Mouse (Mus musculus) neural tube, embryonic 14.5 days (tissue): ENCODE results near the gene Mrnip. TPM values are rescaled to one million over a fixed set of nuclear protein-coding genes. Genes with fewer than 3 reads are reported as not detected.

Experiments used
- ATAC-seq: fragments of 200-750 bp; cut with Nextera tagmentation; 2 replicates; pipeline ENCODE4 v1.8.0; 2017; ENCODE audit warnings: low read depth, mild to moderate bottlenecking, moderate TSS enrichment, moderate library complexity
- H3K27ac ChIP-seq: fragments of 300-500 bp; sonication (generic); 2 replicates; pipeline ENCODE4 v1.5.1; 2014; ENCODE audit warnings: low read depth, mild to moderate bottlenecking, control low read depth, low read length, moderate library complexity, mixed read lengths
- H3K27me3 ChIP-seq: fragments of 300-500 bp; sonication (generic); 2 replicates; pipeline ENCODE4 v1.6.1; 2014; ENCODE audit warnings: low read length; ENCODE audit not compliant: control insufficient read depth, insufficient read depth
- H3K36me3 ChIP-seq: fragments of 300-500 bp; sonication (generic); 2 replicates; pipeline ENCODE4 v1.6.1; 2014; ENCODE audit warnings: low read length, mixed read lengths; ENCODE audit not compliant: control insufficient read depth, insufficient read depth
- H3K4me1 ChIP-seq: fragments of 300-500 bp; sonication (generic); 2 replicates; pipeline ENCODE4 v1.6.1; 2014; ENCODE audit warnings: low read length; ENCODE audit not compliant: control insufficient read depth, insufficient read depth
- H3K4me2 ChIP-seq: fragments of 300-500 bp; sonication (generic); 2 replicates; pipeline ENCODE4 v1.6.1; 2014; ENCODE audit warnings: mild to moderate bottlenecking, low read depth, low read length, control low read depth
- H3K4me3 ChIP-seq: fragments of 300-500 bp; sonication (generic); 2 replicates; pipeline ENCODE4 v1.5.1; 2014; ENCODE audit warnings: low read depth, low read length, control low read depth, mixed read lengths
- H3K9ac ChIP-seq: fragments of 300-500 bp; sonication (generic); replicated peaks from 2 replicates; pipeline ENCODE4 v1.6.1; 2014; ENCODE audit warnings: low read depth, mild to moderate bottlenecking, control low read depth, low read length, mixed read lengths
- H3K9me3 ChIP-seq: fragments of 300-500 bp; sonication (generic); 2 replicates; pipeline ENCODE4 v1.6.1; 2016; ENCODE audit warnings: low read length; ENCODE audit not compliant: control insufficient read depth
- whole genome bisulfite sequencing: fragments of 180-500 bp; shearing (Covaris S2); extraction: QIAGEN DNeasy Blood & Tissue Kit; methylation state at CpG from one replicate; pipeline ENCODE4 v1.1.7; 2014; 5-methylcytosine and 5-hydroxymethylcytosine counted together
- polyA plus RNA-seq: library from polyadenylated mRNA; unstranded; fragments of >200 nt; fragmentation: Nextera tagmentation; extraction: Ambion mirVana; gene quantifications from 2 replicates; pipeline ENCODE4 v1.2.1, GENCODE M21; 2014

The Mrnip gene
- polyA plus RNA-seq, 1 experiment from 2014 or later: 48.3 TPM

DNA sequence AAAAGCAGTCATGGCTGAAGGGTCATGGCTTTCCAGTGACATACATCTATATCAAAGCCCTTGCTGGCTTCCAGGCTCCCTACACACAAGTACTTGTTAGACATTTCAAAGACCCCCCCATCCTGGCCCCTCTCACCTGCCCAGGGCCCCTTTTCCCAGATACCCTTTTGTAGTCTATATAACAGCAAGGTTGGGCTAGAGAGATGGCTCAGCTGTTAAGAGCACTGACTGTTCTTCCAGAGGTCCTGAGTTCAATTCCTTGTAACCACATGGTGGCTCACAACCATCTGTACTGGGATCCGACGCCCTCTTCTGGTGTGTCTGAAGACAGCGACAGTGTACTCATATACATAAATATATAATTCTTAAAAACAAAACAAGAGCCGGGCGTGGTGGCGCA is 40.4 kb downstream of the Mrnip start:
- Histone ChIP-seq H3K9me3 (no peaks in the 10 kb centered on the region), H3K27ac (no peak overlapping the region), H3K36me3 (no peaks in the 10 kb centered on the region), H3K4me2 (no peak overlapping the region), H3K27me3 (no peaks in the 10 kb centered on the region), H3K4me3 (no peak overlapping the region), H3K4me1 (no peaks in the 10 kb centered on the region), H3K9ac (no peak overlapping the region)
- ATAC-seq: no peak
- WGBS: 97% methylated on average over 6 of the region's 6 CpGs

DNA sequence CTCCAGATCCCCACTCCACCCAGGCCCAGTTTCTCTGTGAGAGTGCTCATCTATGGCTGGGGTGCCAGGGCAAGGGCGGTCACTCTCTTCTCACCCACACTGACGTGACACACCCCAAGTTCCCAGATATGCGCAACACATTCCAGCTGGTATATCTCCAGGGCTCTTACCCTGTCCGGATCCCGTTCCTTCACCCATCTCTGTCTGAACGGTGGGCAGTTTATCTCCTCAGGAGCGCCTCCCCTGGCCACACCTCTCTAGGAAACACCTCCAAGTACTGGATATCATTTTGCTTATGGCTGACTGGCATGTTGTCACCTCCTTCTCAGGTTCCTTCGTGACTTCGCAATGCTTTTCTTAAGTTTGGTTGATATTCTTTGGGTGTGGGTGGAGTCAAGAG is 41.4 kb downstream of the Mrnip start:
- no peak for ATAC-seq
- H3K27me3 ChIP-seq: no peaks in the 10 kb centered on the region
- H3K27ac ChIP-seq: peak overlapping the region; percentile 16; the same call in 1 of the 2 replicates
- H3K4me2 ChIP-seq: 0 out of 2 replicates have a peak overlapping the region, but pooled peaks have one; percentile 1
- WGBS: 20% methylated on average over 9 of the region's 9 CpGs
- 0 out of 2 replicates have a peak overlapping the region, but pooled peaks have one; percentile 8 for H3K9ac ChIP-seq
- no peaks in the 10 kb centered on the region for H3K4me1 ChIP-seq
- no peaks in the 10 kb centered on the region for H3K9me3 ChIP-seq
- no peak overlapping the region for H3K4me3 ChIP-seq
- no peaks in the 10 kb centered on the region for H3K36me3 ChIP-seq

DNA sequence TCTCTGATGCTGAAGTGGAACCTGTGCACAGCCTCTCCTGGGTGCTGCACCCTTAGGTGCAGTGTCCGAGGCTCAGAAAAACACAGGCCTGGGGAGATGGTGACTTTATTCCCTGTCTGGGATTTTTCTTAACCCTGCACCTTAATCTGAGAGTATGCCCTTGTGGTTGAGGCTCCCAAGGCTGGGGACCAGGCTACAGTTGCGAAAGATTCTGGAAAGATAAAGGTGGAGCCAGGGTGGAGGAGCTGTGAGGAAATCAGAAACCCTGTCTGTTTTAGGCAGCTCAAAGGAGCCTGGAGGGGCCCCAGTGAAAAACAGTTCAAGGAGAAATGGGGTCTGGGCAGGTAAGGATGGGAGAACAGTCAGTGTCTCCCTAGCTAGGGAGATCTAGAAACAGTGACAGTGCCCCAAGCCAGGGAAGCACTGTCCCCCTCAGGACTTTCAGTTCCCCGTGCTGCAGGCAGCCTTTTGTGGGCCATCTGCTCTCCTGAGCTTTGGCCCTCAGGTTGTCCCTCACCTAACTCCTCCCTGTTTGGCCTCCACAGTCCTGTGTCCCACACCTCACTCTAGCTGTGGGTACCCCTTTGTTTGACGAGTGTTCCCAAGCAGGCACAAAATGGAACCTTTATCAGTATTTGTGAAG is 42.6 kb downstream of the Mrnip start:
- Histone ChIP-seq H3K4me3 (no peak overlapping the region), H3K9ac (no peak overlapping the region), H3K36me3 (no peaks in the 10 kb centered on the region), H3K4me2 (no peak overlapping the region), H3K4me1 (no peaks in the 10 kb centered on the region), H3K27ac (no peak overlapping the region), H3K27me3 (no peaks in the 10 kb centered on the region), H3K9me3 (no peaks in the 10 kb centered on the region)
- 72% methylated on average over 4 of the region's 4 CpGs for WGBS
- ATAC-seq: no peak

DNA sequence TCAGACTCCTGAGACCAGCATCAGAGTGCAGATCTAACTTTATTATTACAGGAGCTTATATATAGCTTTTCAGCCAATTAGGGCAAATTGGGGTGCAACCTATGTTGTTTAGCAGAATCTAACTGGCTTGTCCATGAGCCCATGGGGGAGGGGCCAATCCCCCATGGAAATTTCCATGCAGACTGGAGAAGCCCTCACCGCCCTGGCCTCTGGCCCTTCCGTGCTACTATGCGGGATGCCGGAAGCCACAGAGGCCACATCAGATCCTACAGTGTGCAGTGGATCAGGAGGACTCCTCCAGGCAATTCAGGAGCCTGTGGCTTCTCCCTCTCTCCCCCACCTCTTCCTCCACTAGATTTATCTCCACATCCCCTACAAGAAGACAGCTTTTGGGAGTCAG is 43.6 kb downstream of the Mrnip start:
- Histone ChIP-seq H3K9ac (no peak overlapping the region), H3K4me2 (no peak overlapping the region)
- ATAC-seq: no peak

DNA sequence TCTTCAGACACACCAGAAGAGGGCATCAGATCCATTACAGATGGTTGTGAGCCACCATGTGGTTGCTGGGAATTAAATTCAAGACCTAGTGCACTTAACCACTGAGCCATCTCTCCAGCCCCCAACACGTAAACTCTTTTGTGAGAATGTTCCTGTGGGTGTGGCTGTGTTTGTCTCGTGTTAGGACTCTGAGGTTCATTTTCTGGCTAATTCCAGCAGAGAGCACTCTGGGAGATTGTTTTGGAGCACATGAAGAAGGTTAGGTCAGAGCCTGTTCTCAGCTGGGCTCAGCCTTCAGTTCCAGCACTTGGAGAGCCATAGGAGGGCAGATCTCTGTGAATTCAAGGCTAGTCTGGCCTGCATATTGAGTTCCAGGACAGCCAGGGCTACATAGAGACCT is 45.6 kb downstream of the Mrnip start:
- Histone ChIP-seq H3K36me3 (no peaks in the 10 kb centered on the region), H3K4me3 (no peak overlapping the region), H3K4me2 (no peak overlapping the region), H3K27ac (no peak overlapping the region), H3K9me3 (no peaks in the 10 kb centered on the region), H3K27me3 (no peaks in the 10 kb centered on the region), H3K4me1 (peaks cover 14% of the 10 kb centered on the region), H3K9ac (no peak overlapping the region)
- ATAC-seq: no peak
- 52% methylated on average over 2 of the region's 2 CpGs for WGBS

More for the DNA sequence above, 43.6 kb downstream of the Mrnip start:
- Histone ChIP-seq H3K4me1 (peaks cover 3% of the 10 kb centered on the region; the same call in 1 of the 2 replicates), H3K36me3 (no peaks in the 10 kb centered on the region), H3K4me3 (no peak overlapping the region), H3K9me3 (no peaks in the 10 kb centered on the region), H3K27me3 (no peaks in the 10 kb centered on the region), H3K27ac (no peak overlapping the region)
- WGBS: 68% methylated on average over 4 of the region's 4 CpGs

DNA sequence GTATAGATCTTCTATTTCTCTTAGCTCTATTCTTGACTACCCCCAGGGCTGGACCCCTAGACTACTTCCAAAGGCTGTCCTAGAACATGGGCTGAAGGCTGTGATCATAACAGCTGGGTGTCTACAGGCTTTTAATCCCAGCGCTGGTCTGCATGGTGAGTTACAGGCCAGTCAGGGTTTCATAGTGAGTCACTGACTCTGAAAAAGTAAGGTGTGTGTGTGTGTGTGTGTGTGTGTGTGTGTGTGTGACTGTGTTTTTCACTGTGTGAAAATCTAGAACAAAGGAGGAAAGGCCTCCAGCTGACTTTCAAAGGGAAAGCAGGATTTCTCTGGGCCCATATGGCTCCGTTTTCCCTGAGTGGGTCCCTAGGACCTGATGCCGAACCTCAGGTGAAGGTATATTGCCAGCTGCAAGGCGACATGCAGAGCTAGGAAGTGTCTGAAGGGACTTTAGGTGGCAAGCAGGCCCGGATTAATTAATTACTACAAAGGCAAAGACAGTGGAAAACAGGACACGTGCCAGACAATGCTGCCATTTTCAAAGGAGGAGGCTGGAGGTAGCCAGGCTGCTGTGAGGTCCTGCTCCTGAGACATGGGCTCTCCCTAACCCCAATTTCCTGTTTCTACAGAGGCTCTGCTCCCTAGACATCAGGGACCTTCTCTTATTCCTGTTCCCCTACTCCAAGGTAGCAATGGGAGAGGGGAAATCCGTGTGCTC is 48.5 kb downstream of the Mrnip start:
- Histone ChIP-seq H3K27me3 (no peaks in the 10 kb centered on the region), H3K36me3 (no peaks in the 10 kb centered on the region), H3K9ac (no peak overlapping the region), H3K4me2 (peak overlapping the region; percentile 97), H3K4me3 (no peak overlapping the region), H3K4me1 (peaks cover 31% of the 10 kb centered on the region), H3K9me3 (no peaks in the 10 kb centered on the region), H3K27ac (no peak overlapping the region)
- no peak for ATAC-seq
- WGBS: 44% methylated on average over 7 of the region's 7 CpGs

DNA sequence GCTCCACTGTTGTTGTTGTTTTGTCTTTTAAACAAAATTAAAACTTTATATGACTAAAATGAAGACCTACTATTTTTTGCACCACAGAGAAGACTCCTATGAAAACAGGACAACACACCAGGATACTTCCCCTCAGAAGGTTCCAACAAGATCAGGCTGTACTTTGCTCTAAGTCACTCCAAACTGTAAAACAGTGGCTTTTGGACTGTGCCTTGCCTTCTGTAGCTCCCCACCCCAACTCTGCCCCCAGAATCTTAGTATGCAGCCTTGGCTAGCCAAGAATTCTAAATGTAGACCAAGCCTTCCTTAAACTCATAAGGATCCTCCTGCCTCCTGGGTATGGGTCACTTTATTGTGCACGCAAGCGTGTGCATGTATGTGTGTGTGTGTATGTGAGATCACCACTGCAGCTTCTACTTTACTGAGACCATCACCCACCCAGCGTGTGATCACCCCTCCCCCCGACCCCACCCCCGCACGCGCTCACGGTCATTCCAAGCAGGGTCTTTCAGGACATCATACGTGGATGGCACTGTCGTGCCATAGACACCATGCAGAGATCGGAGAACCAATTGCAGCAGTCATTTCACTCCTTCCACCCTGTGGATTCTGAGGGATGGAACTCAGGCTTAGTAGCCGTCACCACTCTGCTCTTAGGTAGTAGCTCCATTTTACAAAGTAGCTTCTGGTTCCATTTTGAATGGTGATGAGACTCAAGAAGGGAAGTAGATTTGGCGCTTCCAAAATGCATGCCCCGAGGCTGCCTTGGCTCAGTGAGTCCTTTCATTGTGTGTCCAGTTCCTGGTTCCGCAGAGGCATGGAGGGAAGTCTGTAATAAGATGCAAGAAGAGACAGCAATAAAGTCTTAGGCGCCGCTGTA is 49.8 kb downstream of the Mrnip start:
- Histone ChIP-seq H3K4me1 (peaks cover 31% of the 10 kb centered on the region), H3K4me2 (peak overlapping the region; percentile 97), H3K27ac (peak overlapping the region; percentile 93), H3K27me3 (no peaks in the 10 kb centered on the region), H3K9me3 (no peaks in the 10 kb centered on the region), H3K9ac (peak overlapping the region; percentile 97), H3K36me3 (no peaks in the 10 kb centered on the region), H3K4me3 (peak overlapping the region; percentile 84)
- 9% methylated on average over 17 of the region's 17 CpGs for WGBS
- ATAC-seq: peak; percentile 9

DNA sequence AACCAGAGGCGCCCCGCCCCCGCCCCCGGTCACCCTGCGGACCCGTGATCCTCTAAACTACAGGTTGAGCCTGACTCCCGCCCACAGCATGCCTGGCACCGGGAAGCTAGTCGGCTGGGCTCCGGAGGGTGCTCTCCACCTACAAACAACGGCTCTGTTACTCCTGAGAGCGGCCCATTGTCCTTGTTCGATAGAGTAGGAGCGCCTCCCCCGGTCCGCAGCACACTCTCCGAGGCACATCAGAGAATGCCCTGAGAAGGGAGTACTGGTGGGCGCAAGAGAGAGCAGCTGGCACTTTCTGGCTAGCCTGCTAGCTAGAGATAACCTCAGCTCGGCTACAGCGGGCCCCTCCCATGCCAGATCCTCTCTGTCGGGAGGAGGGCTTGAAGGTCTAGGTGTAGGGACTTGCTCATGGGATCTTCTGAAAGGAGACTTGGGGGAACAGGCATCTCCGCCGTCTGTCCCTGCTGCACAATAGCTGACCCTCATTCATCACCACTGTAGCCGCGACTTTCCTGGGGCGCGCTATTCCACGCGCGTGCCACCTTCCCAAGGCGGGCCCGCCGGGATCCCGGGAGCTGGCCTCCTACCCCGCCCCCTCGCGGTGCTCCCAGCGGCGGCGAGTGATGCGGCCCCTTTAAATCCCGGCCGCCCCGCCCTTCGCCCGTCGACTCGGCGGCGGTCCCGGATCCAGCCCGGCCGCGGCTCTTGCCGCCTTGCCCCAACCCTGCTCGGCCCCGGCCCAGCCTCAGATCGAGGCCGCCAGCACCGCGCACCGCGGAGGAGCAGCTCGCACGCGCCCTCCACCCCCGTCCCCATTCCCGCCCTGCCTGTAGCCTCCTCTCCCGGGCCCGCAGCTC is 50.7 kb downstream of the Mrnip start:
- Histone ChIP-seq H3K4me3 (peak overlapping the region; percentile 84), H3K9me3 (no peaks in the 10 kb centered on the region), H3K4me1 (peaks cover 31% of the 10 kb centered on the region), H3K27ac (peak overlapping the region; percentile 93), H3K9ac (peak overlapping the region; percentile 97), H3K4me2 (peak overlapping the region; percentile 97), H3K36me3 (no peaks in the 10 kb centered on the region), H3K27me3 (no peaks in the 10 kb centered on the region)
- peak; percentile 85 for ATAC-seq
- WGBS: 1% methylated on average over 62 of the region's 70 CpGs
